Comparison of ENCODE assay signal across 28 mouse cellular contexts in genomic region chr1:138905092-138905765, GRCm38 (mm10). TPM values are rescaled to one million over a fixed set of nuclear protein-coding genes. Genes with fewer than 3 reads are reported as not detected.
A peak's percentile ranks its signal among the peaks of the same experiment; 100 is the strongest.
DNase-seq lines count a peak whose midpoint lies in the region; ATAC-seq and TF ChIP-seq lines count a peak whose summit lies in the region.
"Had no signal": no experiment of that assay in that cellular context is flagged by ENCODE, and none has a peak within 500 bp of the region (broad histone marks: within the 10 kb centered on the region; RNA-seq: fewer than 3 reads in every experiment).

No protein-coding gene starts in this region.

- peak overlapping the region; percentile 73; the same call in 1 of the 2 replicates for H3K27ac ChIP-seq in heart, embryonic 15.5 days
- no peak overlapping the region for H3K27ac ChIP-seq in MEL (ENCODE audit: control insufficient read depth, low read depth, low read length)
- H3K27ac ChIP-seq in intestine, embryonic 16.5 days (ENCODE audit: low read length), result no peak overlapping the region
- H3K27ac ChIP-seq: embryonic facial prominence, embryonic 12.5 days; embryonic facial prominence, embryonic 15.5 days; hindbrain, embryonic 14.5 days; hindbrain, postnatal 0 days had no signal

- TF ChIP-seq RAD21 in MEL (IDR thresholded peaks at IDR 0.05; ENCODE audit: low read depth, low read length), result no peak

- 84% methylated on average over 3 of the region's 3 CpGs for WGBS in heart, embryonic 15.5 days
- 75% methylated on average over 3 of the region's 3 CpGs for WGBS in intestine, embryonic 16.5 days

- no peak for TF ChIP-seq EP300 in MEL (IDR thresholded peaks at IDR 0.05; ENCODE audit: low read depth in 1 of 2, low read length in 2 of 2)

- no peak for TF ChIP-seq CTCF in MEL (IDR thresholded peaks at IDR 0.05 in 2 of 3, conservative IDR thresholded peaks at IDR 0.05 in 1 of 3; ENCODE audit: control insufficient read depth in 1 of 3, insufficient read depth in 1 of 3, low read depth in 2 of 3, low read length in 3 of 3, poor library complexity in 1 of 3, severe bottlenecking in 1 of 3)

- no peak overlapping the region for H3K4me2 ChIP-seq in heart, embryonic 15.5 days
- H3K4me2 ChIP-seq in intestine, embryonic 16.5 days (ENCODE audit: low read depth, low read length), result no peak overlapping the region
- H3K4me2 ChIP-seq: embryonic facial prominence, embryonic 12.5 days; embryonic facial prominence, embryonic 15.5 days; heart, embryonic 11.5 days; hindbrain, embryonic 14.5 days had no signal

- peaks cover 25% of the 10 kb centered on the region for H3K4me1 ChIP-seq in heart, embryonic 15.5 days (replicated peaks)
- peaks cover 0 to 4% of the 10 kb centered on the region in 2 experiments; a peak in 2 of 4 replicates for H3K4me1 ChIP-seq in MEL (ENCODE audit: control insufficient read depth in 1 of 2, insufficient read depth in 2 of 2, low read length in 2 of 2)
- no peaks in the 10 kb centered on the region for H3K4me1 ChIP-seq in intestine, embryonic 16.5 days (ENCODE audit: control insufficient read depth, insufficient read depth, low read length)
- H3K4me1 ChIP-seq: embryonic facial prominence, embryonic 12.5 days; embryonic facial prominence, embryonic 15.5 days had no signal

- no peak for ATAC-seq in heart, embryonic 15.5 days (replicated peaks; ENCODE audit: insufficient number of reproducible peaks, insufficient read depth, low FRiP score, low read depth)
- ATAC-seq in intestine, embryonic 16.5 days, result peak; percentile 87
- ATAC-seq in megakaryocyte progenitor cell, adult 5-6 weeks (replicated peaks; ENCODE audit: poor library complexity), result 0 out of 2 replicates have a peak, but pooled peaks have one; percentile 23
- ATAC-seq: CD4-positive, CD25-positive, alpha-beta regulatory T cell, adult 4 months; forebrain, embryonic 14.5 days; hindbrain, postnatal 0 days; inflammation-experienced regulatory T-cells, adult 6 months; Patski had no signal

- intact Hi-C loops in heart, postnatal 36 days (cut with DNase I), result no loop called here

- no peak for TF ChIP-seq POLR2A in MEL (IDR thresholded peaks at IDR 0.05; ENCODE audit: control insufficient read depth in 1 of 2, insufficient read depth in 1 of 2, low read depth in 1 of 2, low read length in 2 of 2, poor library complexity in 1 of 2)

- H3K27me3 ChIP-seq in heart, embryonic 15.5 days, result no peaks in the 10 kb centered on the region
- H3K27me3 ChIP-seq in MEL (ENCODE audit: control insufficient read depth in 1 of 2, insufficient read depth in 2 of 2, low read length in 2 of 2), result no peaks in the 10 kb centered on the region
- H3K27me3 ChIP-seq in intestine, embryonic 16.5 days (replicated peaks; ENCODE audit: control insufficient read depth, insufficient read depth, low read length), result no peaks in the 10 kb centered on the region
- H3K27me3 ChIP-seq: embryonic facial prominence, embryonic 12.5 days; embryonic facial prominence, embryonic 15.5 days; Patski had no signal

- DNase-seq in heart, postnatal 36 days, result no peak
- DNase-seq in MEL (ENCODE audit: low read depth, low spot score), result peak; percentile 42
- no peak for DNase-seq in layer of hippocampus, adult 18-20 months (ENCODE audit: low spot score in 2 of 2)
- no peak for DNase-seq in embryo, embryonic 10.5 days (ENCODE audit: low spot score)
- DNase-seq in kidney, adult 9 months, result no peak
- DNase-seq: adrenal gland, postnatal 10 days; adrenal gland, postnatal 36 days; cerebellum, adult 18-20 months; cerebellum, adult 9-10 months; cerebellum, postnatal 14 days; gastrocnemius, postnatal 10 days; gastrocnemius, postnatal 36 days had no signal

- H3K4me3 ChIP-seq in heart, embryonic 15.5 days, result no peak overlapping the region
- H3K4me3 ChIP-seq in MEL (ENCODE audit: control insufficient read depth in 1 of 2, insufficient read depth in 1 of 2, low read depth in 2 of 2, low read length in 2 of 2), result no peak overlapping the region
- no peak overlapping the region for H3K4me3 ChIP-seq in intestine, embryonic 16.5 days (ENCODE audit: low read length)
- H3K4me3 ChIP-seq: embryonic facial prominence, embryonic 12.5 days; embryonic facial prominence, embryonic 15.5 days had no signal

- H3K79me2 ChIP-seq in MEL (ENCODE audit: control insufficient read depth, insufficient read depth, low read length, poor library complexity), result no peaks in the 10 kb centered on the region

- no peak overlapping the region for H3K9ac ChIP-seq in heart, embryonic 15.5 days
- no peak overlapping the region for H3K9ac ChIP-seq in MEL (ENCODE audit: control insufficient read depth, low read depth, low read length, poor library complexity, severe bottlenecking)
- H3K9ac ChIP-seq in intestine, embryonic 16.5 days (ENCODE audit: low read depth, low read length), result no peak overlapping the region
- H3K9ac ChIP-seq: embryonic facial prominence, embryonic 12.5 days; embryonic facial prominence, embryonic 15.5 days; hindbrain, embryonic 14.5 days had no signal

- H3K36me3 ChIP-seq in heart, embryonic 15.5 days, result no peaks in the 10 kb centered on the region
- H3K36me3 ChIP-seq in MEL (ENCODE audit: control insufficient read depth in 1 of 2, insufficient read depth in 2 of 2, low read length in 2 of 2), result peaks cover 0 to 15% of the 10 kb centered on the region in 2 experiments; a peak in 2 of 4 replicates
- no peaks in the 10 kb centered on the region for H3K36me3 ChIP-seq in intestine, embryonic 16.5 days (ENCODE audit: control insufficient read depth, insufficient read depth, low read length)
- H3K36me3 ChIP-seq: embryonic facial prominence, embryonic 12.5 days; embryonic facial prominence, embryonic 15.5 days had no signal

- H3K9me3 ChIP-seq in heart, embryonic 15.5 days (replicated peaks), result 0 out of 2 replicates have a peak, but pooled peaks cover 3% of the 10 kb centered on the region
- H3K9me3 ChIP-seq in MEL (replicated peaks; ENCODE audit: insufficient read depth, low read length), result no peaks in the 10 kb centered on the region
- no peaks in the 10 kb centered on the region for H3K9me3 ChIP-seq in intestine, embryonic 16.5 days (ENCODE audit: control insufficient read depth, low read length)
- H3K9me3 ChIP-seq: embryonic facial prominence, embryonic 12.5 days; embryonic facial prominence, embryonic 15.5 days had no signal

TF ChIP-seq in MEL, 35 proteins besides CTCF, POLR2A, EP300 and RAD21:
- no peak for TF ChIP-seq ZC3H11A (IDR thresholded peaks at IDR 0.05; ENCODE audit: low read depth, low read length)
- TF ChIP-seq MAFK (IDR thresholded peaks at IDR 0.05; ENCODE audit: borderline replicate concordance, low read depth, low read length), result peak; percentile 60
- no peak for TF ChIP-seq USF2 (IDR thresholded peaks at IDR 0.05; ENCODE audit: borderline replicate concordance in 1 of 2, insufficient read depth in 1 of 2, low read depth in 1 of 2, low read length in 2 of 2)

RNA-seq across cellular contexts. Expression of gene 2310009B15Rik, which starts 48.6 kb away (rescaled TPM):
- 25.5 and 29.1 TPM in 2 replicates for polyA plus RNA-seq in heart, embryonic 15.5 days (2015; fragmentation: Nextera tagmentation; extraction: Ambion mirVana)
- 10 to 100 TPM; 10.8 to 15.2 TPM for total RNA-seq in heart, postnatal 36 days (2021)
- 10.4 and 12.3 TPM in 2 replicates for total RNA-seq in MEL (2012; rRNA removed)
- 10 to 100 TPM in 1 of 2 experiments, not detected in 1; 19.3 TPM for polyA plus RNA-seq in MEL (2012; ENCODE audit: insufficient read depth in 1 of 2, insufficient read length in 2 of 2, low read depth in 1 of 2, low replicate concordance in 2 of 2, missing spikeins in 1 of 2)
- polyA plus RNA-seq in intestine, embryonic 16.5 days (2015; fragmentation: Nextera tagmentation; extraction: Ambion mirVana), result 28.1 and 32.0 TPM in 2 replicates
- total RNA-seq in megakaryocyte progenitor cell, adult 5-6 weeks (2015), result 21.2 and 25.5 TPM in 2 replicates
- total RNA-seq in megakaryocyte progenitor cell, adult 5-6 weeks (2017), result 17.0 and 18.9 TPM in 2 replicates
- 10 to 100 TPM; 21.9 to 23.9 TPM for total RNA-seq in layer of hippocampus, adult 18-20 months (2021)

RNA-seq across cellular contexts. Expression of gene Lhx9, which starts 56.9 kb away (rescaled TPM):
- polyA plus RNA-seq in heart, embryonic 15.5 days (2015; fragmentation: Nextera tagmentation; extraction: Ambion mirVana), result 0.18 and 0.24 TPM in 2 replicates
- not detected for total RNA-seq in heart, postnatal 36 days (2021)
- 0.19 and 0.46 TPM in 2 replicates for total RNA-seq in MEL (2012; rRNA removed)
- under 1 TPM in 1 of 2 experiments, not detected in 1; 0.77 TPM for polyA plus RNA-seq in MEL (2012; ENCODE audit: insufficient read depth in 1 of 2, insufficient read length in 2 of 2, low read depth in 1 of 2, low replicate concordance in 2 of 2, missing spikeins in 1 of 2)
- polyA plus RNA-seq in intestine, embryonic 16.5 days (2015; fragmentation: Nextera tagmentation; extraction: Ambion mirVana), result 0.06 TPM in 1 of 2 replicates, not detected in the other
- total RNA-seq in megakaryocyte progenitor cell, adult 5-6 weeks (2015), result not detected in 2 replicates
- total RNA-seq in megakaryocyte progenitor cell, adult 5-6 weeks (2017), result not detected in 2 replicates
- 10 to 100 TPM; 15.0 to 15.5 TPM for total RNA-seq in layer of hippocampus, adult 18-20 months (2021)
- total RNA-seq: adrenal gland, adult 18-20 months; gastrocnemius, adult 18-20 months; gastrocnemius, postnatal 10 days; gastrocnemius, postnatal 36 days; granulocyte monocyte progenitor cell, adult 5-6 weeks; heart, postnatal 25 days had no signal
- polyA plus RNA-seq: CD4-positive, CD25-positive, alpha-beta regulatory T cell, adult 4 months had no signal

RNA-seq across cellular contexts. Expression of gene Dennd1b, which starts 58.0 kb away (rescaled TPM):
- polyA plus RNA-seq in heart, embryonic 15.5 days (2015; fragmentation: Nextera tagmentation; extraction: Ambion mirVana), result 13.0 and 14.8 TPM in 2 replicates
- 10 to 100 TPM; 19.8 to 20.8 TPM for total RNA-seq in heart, postnatal 36 days (2021)
- 4.1 and 4.9 TPM in 2 replicates for total RNA-seq in MEL (2012; rRNA removed)
- polyA plus RNA-seq in MEL (2012; ENCODE audit: insufficient read depth in 1 of 2, insufficient read length in 2 of 2, low read depth in 1 of 2, low replicate concordance in 2 of 2, missing spikeins in 1 of 2), result 1 to 10 TPM in 1 of 2 experiments, not detected in 1; 3.9 TPM
- 5.3 and 6.6 TPM in 2 replicates for polyA plus RNA-seq in intestine, embryonic 16.5 days (2015; fragmentation: Nextera tagmentation; extraction: Ambion mirVana)
- 21.3 and 35.7 TPM in 2 replicates for total RNA-seq in megakaryocyte progenitor cell, adult 5-6 weeks (2015)
- 21.5 and 22.6 TPM in 2 replicates for total RNA-seq in megakaryocyte progenitor cell, adult 5-6 weeks (2017)
- total RNA-seq in layer of hippocampus, adult 18-20 months (2021), result 10 to 100 TPM; 53.1 to 59.4 TPM

Comparison
In these comparisons a context has a peak if more than half of its experiments do, and no peak if none do; other contexts are left out.
1. RNA of gene Lhx9, which starts 56.9 kb away (total RNA-seq): 15.0 to 15.5 TPM in layer of hippocampus, adult 18-20 months; 0.19 to 0.46 TPM in MEL, not detected in heart, postnatal 36 days and not detected in megakaryocyte progenitor cell, adult 5-6 weeks; every median in the first group is over 10 times any median in the second.